Mouse (Mus musculus): ENCODE results near the gene Twist2.
A peak's percentile ranks its signal among the peaks of the same experiment; 100 is the strongest.

The Twist2 gene

DNA sequence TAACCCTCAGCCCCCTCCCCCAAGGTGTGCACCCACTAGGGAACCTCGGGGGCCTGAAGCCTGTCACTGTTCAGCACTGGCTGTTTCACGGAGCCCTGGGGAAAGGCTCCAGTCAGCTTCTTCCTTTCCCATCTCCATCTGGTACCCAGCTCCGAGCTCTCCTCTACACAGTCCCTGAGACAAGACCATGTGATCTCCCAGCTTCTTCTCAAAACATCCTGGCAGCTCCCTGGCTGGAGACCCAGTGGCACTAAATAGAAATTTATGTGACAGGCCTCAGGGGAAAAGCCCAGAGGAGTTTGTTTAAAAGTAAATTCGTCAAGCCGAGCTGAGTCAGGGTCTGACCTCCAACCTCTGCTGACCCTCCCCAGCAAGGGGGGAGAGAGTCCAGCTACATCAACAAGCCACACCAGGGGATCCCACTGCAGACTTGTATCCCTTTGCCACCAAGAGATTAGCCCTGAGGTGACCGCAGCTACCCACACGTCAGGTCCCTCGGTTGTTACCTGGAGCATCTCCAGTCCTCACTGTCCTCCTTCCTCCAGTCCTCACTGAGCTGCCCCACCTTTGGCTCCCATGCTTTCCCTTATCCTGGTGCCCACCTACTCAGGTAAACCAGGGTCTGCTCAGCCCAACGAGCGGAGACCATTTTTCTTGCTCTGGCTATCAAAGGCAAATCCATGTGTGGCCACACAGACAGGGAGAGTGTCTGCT is 72.5 kb downstream of the Twist2 start:
- no peak for DNase-seq (ENCODE audit: low spot score in 2 of 2)

DNA sequence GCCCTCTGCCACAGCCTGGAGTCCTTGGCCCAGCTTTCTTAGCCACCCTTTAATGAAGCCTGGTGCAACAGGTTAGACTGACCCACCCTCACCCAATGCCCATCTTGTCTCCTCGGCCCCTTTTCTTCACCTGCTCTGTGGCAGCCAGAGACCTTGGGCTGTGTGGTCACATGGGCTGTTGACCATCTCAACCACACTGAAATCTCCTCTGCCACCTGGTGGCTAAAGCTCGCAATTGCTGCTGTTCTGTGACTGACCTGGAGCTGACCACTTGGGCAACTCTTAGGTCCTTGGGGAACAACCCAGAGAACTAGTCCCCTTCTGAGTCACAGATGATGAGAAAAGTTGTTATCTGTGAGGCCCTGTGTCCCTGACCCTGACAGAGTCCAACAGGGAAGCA is 73.4 kb downstream of the Twist2 start:
- DNase-seq (ENCODE audit: low spot score in 2 of 2), result peak; percentile 17 to 47

DNA sequence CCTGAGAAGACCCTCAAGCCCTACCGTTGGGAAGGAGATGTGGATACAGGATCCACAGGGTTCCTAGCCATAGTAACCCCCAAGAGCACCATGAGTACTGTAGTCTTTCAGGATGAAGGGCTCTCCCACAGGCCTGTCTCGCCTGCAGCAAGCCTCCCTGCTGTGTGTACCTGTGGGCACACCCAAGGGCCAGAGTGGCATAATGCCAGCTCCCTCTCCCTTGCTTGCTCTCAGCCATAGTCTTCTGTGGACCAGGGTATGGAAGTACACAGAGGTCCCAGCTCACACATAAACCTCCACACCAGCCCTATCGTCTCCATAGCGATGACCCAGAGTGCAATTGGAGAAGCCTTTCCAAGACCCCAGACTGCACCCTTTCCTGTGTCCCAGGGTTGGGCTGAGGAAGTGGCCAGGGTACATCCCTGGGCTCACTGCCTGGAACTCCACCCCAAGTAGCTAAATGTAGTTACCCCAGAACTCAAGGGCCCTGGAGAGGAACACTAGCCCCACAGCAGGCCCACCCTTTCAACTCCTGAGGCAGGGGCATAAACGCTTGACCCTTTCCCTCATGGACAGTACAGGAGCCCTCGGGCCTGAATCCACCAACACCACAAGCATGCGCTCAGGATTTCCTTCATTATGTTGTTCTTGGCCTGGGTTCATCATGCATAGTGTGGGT is 73.9 kb downstream of the Twist2 start:
- DNase-seq (ENCODE audit: low spot score in 2 of 2), result no peak

- DNase-seq (ENCODE audit: low spot score in 2 of 2), result no peak
These were observed 77.4 kb downstream of the Twist2 start for GRCm38 (mm10) chr1:91878696-91879095.

DNA sequence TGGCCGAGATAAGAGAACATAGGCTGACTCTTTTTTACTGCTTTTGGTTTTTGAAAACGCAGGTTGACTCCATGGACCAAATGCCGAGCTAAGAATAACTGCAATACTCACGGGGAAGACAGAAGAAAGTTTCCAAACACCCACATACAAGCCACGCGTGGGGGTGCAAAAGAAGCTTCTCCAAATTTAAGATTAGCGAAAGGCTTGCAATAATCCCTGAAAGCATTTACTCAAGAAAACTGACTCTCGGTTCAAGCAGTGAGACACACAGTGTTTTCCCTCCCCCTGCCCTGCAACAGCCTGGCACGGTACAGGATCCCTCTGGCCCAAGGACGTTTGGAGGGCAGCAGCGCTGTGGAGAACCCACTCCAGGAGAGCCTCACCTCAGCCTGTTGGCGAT is 78.9 kb downstream of the Twist2 start:
- DNase-seq (ENCODE audit: low spot score in 2 of 2), result no peak

DNA sequence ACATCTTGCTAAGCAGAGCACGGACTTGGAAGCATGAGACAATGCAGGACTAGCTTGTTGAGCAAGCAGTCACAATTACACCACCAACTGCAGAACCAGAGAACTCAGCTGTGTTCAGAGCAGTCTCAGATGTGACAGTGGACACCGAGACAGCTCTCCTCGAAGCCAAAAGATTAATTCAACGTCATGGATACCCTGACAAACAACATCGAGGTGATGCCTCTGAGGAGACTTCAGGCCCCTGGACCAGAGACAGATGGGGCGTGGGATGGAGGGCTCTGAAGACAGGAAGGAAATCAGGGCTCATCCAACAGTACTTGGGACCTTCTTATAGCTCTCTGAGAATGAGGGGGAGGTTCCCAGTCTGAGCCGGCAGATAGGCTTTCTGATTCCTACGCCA is 79.6 kb downstream of the Twist2 start:
- no peak for DNase-seq (ENCODE audit: low spot score in 2 of 2)

- no peak for DNase-seq (ENCODE audit: low spot score in 2 of 2)
These were observed 81.9 kb downstream of the Twist2 start for GRCm38 (mm10) chr1:91883115-91883514.

DNA sequence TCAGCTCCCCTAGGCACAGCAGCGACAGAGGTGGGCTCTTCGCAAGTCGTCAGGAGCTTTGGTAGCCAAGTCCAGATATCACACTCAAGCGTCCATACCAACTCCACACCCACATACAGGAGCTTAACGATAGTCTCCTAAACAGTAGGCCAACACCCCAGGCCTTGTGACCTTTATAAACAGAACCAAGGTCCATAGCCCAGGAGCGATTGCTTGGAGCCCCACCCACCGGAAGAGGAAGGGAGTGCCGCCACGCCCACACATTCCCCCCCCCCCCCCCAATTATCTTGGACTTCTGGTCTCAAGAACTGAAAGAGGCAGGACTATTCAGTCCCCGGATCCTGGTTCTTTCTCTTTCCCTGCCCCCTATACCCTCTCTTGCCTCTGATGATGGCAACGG is 92.3 kb downstream of the Twist2 start:
- DNase-seq (ENCODE audit: low spot score in 2 of 2), result no peak

DNA sequence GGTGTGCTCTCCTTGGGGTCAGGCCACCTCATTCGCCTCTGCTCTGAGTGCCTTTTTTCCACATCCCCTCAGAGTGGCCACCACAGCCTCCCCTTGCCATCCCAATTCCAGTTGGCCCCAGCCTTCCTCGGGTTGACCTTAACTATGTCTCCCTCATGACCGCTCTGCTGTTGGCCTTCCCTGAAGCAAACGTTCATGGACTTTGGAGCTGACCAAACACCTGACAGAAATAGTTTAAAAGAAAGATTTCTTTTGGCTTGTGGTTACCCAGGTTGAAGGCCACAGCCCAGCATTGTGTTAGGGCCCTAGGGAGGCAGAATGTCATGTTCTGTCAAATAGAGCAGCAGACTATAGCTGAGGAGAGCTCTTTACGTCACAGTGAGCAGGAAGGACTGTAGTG is 93.0 kb downstream of the Twist2 start:
- no peak for DNase-seq (ENCODE audit: low spot score in 2 of 2)

DNA sequence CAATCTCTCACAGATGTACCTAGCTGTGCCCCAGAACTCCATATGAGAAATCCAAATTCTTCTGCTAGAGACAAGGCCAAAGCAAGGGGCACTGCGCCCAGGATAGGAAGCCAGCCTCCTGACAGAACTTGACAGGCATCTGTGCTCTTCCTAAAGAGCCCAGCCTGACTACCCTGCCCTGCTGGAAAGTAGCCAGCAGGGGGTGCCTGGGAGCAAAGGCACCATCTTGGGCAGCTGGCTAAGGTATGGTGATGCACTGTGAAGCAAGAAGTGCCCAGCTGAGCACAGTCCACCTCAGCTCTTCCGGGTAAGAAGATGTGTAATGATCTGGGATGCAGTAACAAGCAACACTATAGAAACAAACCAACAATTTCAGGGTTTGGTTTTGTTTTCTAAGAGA is 95.8 kb downstream of the Twist2 start:
- DNase-seq (ENCODE audit: low spot score in 2 of 2), result peak in 1 of 2 experiments; percentile 23
